Mouse (Mus musculus) thymus, adult 2 months (tissue): ENCODE measurements around the gene Trabd.

Experiments
- CTCF ChIP-seq: fragments of 200-500 bp; IDR thresholded peaks from 2 replicates; pipeline ENCODE4 v1.5.1; 2012; ENCODE audit warnings: mild to moderate bottlenecking, control low read depth, low read length, moderate library complexity, borderline replicate concordance; ENCODE audit not compliant: control insufficient read depth, poor library complexity, insufficient read depth; ENCODE audit errors: extremely low read depth
- POLR2A ChIP-seq: fragments of 200-500 bp; IDR thresholded peaks from 2 replicates; pipeline ENCODE4 v1.6.1; 2012; ENCODE audit warnings: mild to moderate bottlenecking, low read length, control low read depth, moderate library complexity; ENCODE audit not compliant: control insufficient read depth, poor library complexity, insufficient read depth; ENCODE audit errors: extremely low read depth

DNA sequence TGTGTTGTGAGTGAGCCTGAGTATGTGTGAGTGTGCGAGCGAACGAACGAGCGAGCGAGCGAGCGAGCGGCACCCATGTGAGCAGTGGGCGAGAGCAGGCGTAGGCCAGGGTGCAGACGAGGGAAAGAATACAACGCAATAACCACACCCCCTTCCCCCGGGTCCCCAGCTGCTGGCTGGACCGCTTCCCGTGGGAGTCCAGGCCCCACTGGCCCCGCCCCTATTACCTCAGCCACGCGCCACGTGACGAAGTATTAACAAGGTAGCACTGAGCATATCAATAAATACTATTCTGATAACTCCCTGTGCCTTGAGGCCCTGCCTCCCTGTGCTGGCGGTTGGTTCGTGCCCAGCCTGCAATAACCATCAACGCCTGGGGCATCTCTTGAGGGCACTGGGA is 4.3 kb upstream of the Trabd start:
- TF ChIP-seq CTCF (no peak), POLR2A (no peak)
